Mouse (Mus musculus): ENCODE results near the gene Kat14. TPM values are rescaled to one million over a fixed set of nuclear protein-coding genes. Genes with fewer than 3 reads are reported as not detected.

The Kat14 gene
- polyA plus RNA-seq, 1 experiment: 44.8 TPM

- Histone ChIP-seq H3K4me1 (ENCODE audit: control insufficient read depth, insufficient read depth, low read length) (0 out of 2 replicates have a peak, but pooled peaks cover 2% of the 10 kb centered on the region), H3K36me3 (ENCODE audit: control insufficient read depth, insufficient read depth, low read length) (no peaks in the 10 kb centered on the region), H3K27me3 (replicated peaks; ENCODE audit: control insufficient read depth, insufficient read depth, low read length) (no peaks in the 10 kb centered on the region), H3K4me3 (ENCODE audit: insufficient read depth, low read depth, low read length) (no peak overlapping the region), H3K27ac (ENCODE audit: insufficient read depth, low read depth, low read length) (no peak overlapping the region)
- DNase-seq: peak; percentile 21
- WGBS: 70% methylated on average over 5 of the region's 5 CpGs
- TF ChIP-seq POLR2A (IDR thresholded peaks at IDR 0.05; ENCODE audit: low read depth, low read length): no peak
Measured at GRCm38 (mm10) chr2:144427852-144428251, 59.1 kb downstream of the Kat14 start.

GRCm38 (mm10) chr2:144428659-144429058 lies 59.9 kb downstream of the Kat14 start:
- Histone ChIP-seq H3K27ac (ENCODE audit: insufficient read depth, low read depth, low read length) (no peak overlapping the region), H3K4me1 (ENCODE audit: control insufficient read depth, insufficient read depth, low read length) (0 out of 2 replicates have a peak, but pooled peaks cover 2% of the 10 kb centered on the region), H3K36me3 (ENCODE audit: control insufficient read depth, insufficient read depth, low read length) (no peaks in the 10 kb centered on the region), H3K27me3 (replicated peaks; ENCODE audit: control insufficient read depth, insufficient read depth, low read length) (no peaks in the 10 kb centered on the region), H3K4me3 (ENCODE audit: insufficient read depth, low read depth, low read length) (no peak overlapping the region)
- DNase-seq: no peak
- TF ChIP-seq CTCF (conservative IDR thresholded peaks at IDR 0.05; ENCODE audit: insufficient read depth, insufficient read length, low read depth, low read length): no peak
- TF ChIP-seq POLR2A (IDR thresholded peaks at IDR 0.05; ENCODE audit: low read depth, low read length): no peak
- 88% methylated on average over 8 of the region's 8 CpGs for WGBS

DNA sequence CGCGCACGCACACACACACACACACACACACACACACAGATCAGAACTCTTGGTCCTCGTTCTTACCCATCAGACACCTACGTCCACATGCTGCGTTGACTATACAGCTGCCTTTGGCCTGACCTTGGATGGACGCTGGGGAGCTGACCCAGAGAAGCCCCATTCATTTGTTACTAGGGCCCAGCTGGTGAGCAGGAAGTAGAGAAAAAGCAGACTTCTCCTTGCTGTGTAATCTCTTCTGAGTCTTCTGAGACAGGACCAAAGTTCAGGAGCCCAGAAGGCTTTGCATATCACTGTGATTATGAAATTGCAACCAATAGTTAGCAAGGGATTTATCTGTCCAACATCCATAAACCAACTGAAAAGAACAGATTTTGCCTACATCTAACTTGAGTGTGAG lies 60.4 kb downstream of the Kat14 start:
- DNase-seq: peak; percentile 36
- Histone ChIP-seq H3K27ac (ENCODE audit: insufficient read depth, low read depth, low read length) (no peak overlapping the region), H3K4me1 (ENCODE audit: control insufficient read depth, insufficient read depth, low read length) (0 out of 2 replicates have a peak, but pooled peaks cover 2% of the 10 kb centered on the region), H3K4me3 (ENCODE audit: insufficient read depth, low read depth, low read length) (no peak overlapping the region), H3K36me3 (ENCODE audit: control insufficient read depth, insufficient read depth, low read length) (no peaks in the 10 kb centered on the region), H3K27me3 (replicated peaks; ENCODE audit: control insufficient read depth, insufficient read depth, low read length) (no peaks in the 10 kb centered on the region)
- 70% methylated on average over 7 of the region's 7 CpGs for WGBS
- no peak for TF ChIP-seq POLR2A (IDR thresholded peaks at IDR 0.05; ENCODE audit: low read depth, low read length)
- TF ChIP-seq CTCF (conservative IDR thresholded peaks at IDR 0.05; ENCODE audit: insufficient read depth, insufficient read length, low read depth, low read length): no peak

DNA sequence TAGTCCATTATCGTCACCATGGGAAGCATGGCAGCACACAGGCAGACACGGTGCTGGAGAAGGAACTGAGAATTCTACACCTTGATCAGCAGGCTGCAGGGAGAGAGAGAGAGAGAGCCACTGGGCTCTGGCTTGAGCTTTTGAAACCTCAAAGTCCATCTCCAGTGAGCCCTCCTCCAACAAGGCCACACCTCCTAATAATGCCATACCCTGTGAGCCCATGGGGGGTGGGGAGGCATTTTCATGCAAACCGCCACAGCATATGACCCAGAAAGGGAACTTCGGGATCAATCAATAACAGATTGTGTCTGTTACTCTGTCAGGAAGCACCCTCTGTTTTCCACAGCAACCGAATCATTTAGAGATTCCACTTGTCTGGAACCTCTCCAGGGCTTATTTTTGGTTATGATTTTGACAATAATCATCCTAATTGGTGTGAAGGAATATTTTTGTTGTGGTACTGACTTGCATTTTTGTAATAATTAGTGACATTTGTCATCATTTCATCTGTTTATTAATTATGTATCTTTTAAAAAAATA lies 62.6 kb downstream of the Kat14 start:
- H3K27ac ChIP-seq (ENCODE audit: insufficient read depth, low read depth, low read length): no peak overlapping the region
- H3K4me3 ChIP-seq (ENCODE audit: insufficient read depth, low read depth, low read length): no peak overlapping the region
- H3K36me3 ChIP-seq (ENCODE audit: control insufficient read depth, insufficient read depth, low read length): no peaks in the 10 kb centered on the region
- no peaks in the 10 kb centered on the region for H3K27me3 ChIP-seq (replicated peaks; ENCODE audit: control insufficient read depth, insufficient read depth, low read length)
- TF ChIP-seq POLR2A (IDR thresholded peaks at IDR 0.05; ENCODE audit: low read depth, low read length): no peak
- no peak for TF ChIP-seq CTCF (conservative IDR thresholded peaks at IDR 0.05; ENCODE audit: insufficient read depth, insufficient read length, low read depth, low read length)
- peak; percentile 15 for DNase-seq
- 0 out of 2 replicates have a peak, but pooled peaks cover 2% of the 10 kb centered on the region for H3K4me1 ChIP-seq (ENCODE audit: control insufficient read depth, insufficient read depth, low read length)
- WGBS: 67% methylated on average over 5 of the region's 5 CpGs

- TF ChIP-seq POLR2A (IDR thresholded peaks at IDR 0.05; ENCODE audit: low read depth, low read length): no peak
- no peak for TF ChIP-seq CTCF (conservative IDR thresholded peaks at IDR 0.05; ENCODE audit: insufficient read depth, insufficient read length, low read depth, low read length)
- 76% methylated on average over 10 of the region's 10 CpGs for WGBS
- Histone ChIP-seq H3K4me1 (ENCODE audit: control insufficient read depth, insufficient read depth, low read length) (no peaks in the 10 kb centered on the region), H3K36me3 (ENCODE audit: control insufficient read depth, insufficient read depth, low read length) (no peaks in the 10 kb centered on the region), H3K27me3 (replicated peaks; ENCODE audit: control insufficient read depth, insufficient read depth, low read length) (no peaks in the 10 kb centered on the region), H3K4me3 (ENCODE audit: insufficient read depth, low read depth, low read length) (no peak overlapping the region), H3K27ac (ENCODE audit: insufficient read depth, low read depth, low read length) (no peak overlapping the region)
- DNase-seq: no peak
Measured at GRCm38 (mm10) chr2:144435679-144436078, 66.9 kb downstream of the Kat14 start.

GRCm38 (mm10) chr2:144438424-144438823 lies 69.6 kb downstream of the Kat14 start:
- no peaks in the 10 kb centered on the region for H3K4me1 ChIP-seq (ENCODE audit: control insufficient read depth, insufficient read depth, low read length)
- no peak overlapping the region for H3K27ac ChIP-seq (ENCODE audit: insufficient read depth, low read depth, low read length)
- TF ChIP-seq POLR2A (IDR thresholded peaks at IDR 0.05; ENCODE audit: low read depth, low read length) (no peak), CTCF (conservative IDR thresholded peaks at IDR 0.05; ENCODE audit: insufficient read depth, insufficient read length, low read depth, low read length) (peak; percentile 39)
- WGBS: 63% methylated on average over 4 of the region's 4 CpGs
- H3K4me3 ChIP-seq (ENCODE audit: insufficient read depth, low read depth, low read length): no peak overlapping the region
- no peaks in the 10 kb centered on the region for H3K27me3 ChIP-seq (replicated peaks; ENCODE audit: control insufficient read depth, insufficient read depth, low read length)
- H3K36me3 ChIP-seq (ENCODE audit: control insufficient read depth, insufficient read depth, low read length): no peaks in the 10 kb centered on the region
- no peak for DNase-seq

- H3K27ac ChIP-seq (ENCODE audit: insufficient read depth, low read depth, low read length): no peak overlapping the region
- H3K27me3 ChIP-seq (replicated peaks; ENCODE audit: control insufficient read depth, insufficient read depth, low read length): no peaks in the 10 kb centered on the region
- DNase-seq: no peak
- H3K4me1 ChIP-seq (ENCODE audit: control insufficient read depth, insufficient read depth, low read length): no peaks in the 10 kb centered on the region
- TF ChIP-seq CTCF (conservative IDR thresholded peaks at IDR 0.05; ENCODE audit: insufficient read depth, insufficient read length, low read depth, low read length) (no peak), POLR2A (IDR thresholded peaks at IDR 0.05; ENCODE audit: low read depth, low read length) (no peak)
- no peak overlapping the region for H3K4me3 ChIP-seq (ENCODE audit: insufficient read depth, low read depth, low read length)
- 64% methylated on average over 3 of the region's 3 CpGs for WGBS
- H3K36me3 ChIP-seq (ENCODE audit: control insufficient read depth, insufficient read depth, low read length): no peaks in the 10 kb centered on the region
Measured at GRCm38 (mm10) chr2:144439191-144439700, 70.5 kb downstream of the Kat14 start.
